Mouse (Mus musculus) heart, adult 11 months (tissue): ENCODE measurements around the gene Siglece.

Source experiments
- DNase-seq: peaks from one replicate; pipeline ENCODE4 v3.0.0; 2022

The Siglece gene

DNA sequence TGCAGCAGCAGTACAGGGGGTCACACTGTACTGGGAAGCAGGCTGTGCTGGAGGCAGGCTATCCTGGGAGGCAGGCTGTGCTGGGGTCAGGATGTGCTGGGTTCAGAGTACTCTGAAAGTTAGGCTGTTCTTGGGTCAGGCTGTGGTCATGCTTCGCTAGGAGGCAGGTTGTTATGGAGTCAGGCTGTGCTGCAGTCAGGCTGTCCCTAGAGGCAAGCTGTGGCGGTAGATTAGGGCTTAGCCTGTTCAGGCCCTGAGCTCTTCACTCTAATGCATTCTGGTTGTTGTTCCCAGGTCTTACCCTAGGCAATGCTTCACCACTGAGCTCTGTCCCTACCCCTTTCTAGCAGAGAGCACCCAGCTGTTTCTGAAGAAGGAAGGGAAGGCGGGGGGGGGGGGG is 34.9 kb downstream of the Siglece start:
- peak; percentile 51 for DNase-seq

DNA sequence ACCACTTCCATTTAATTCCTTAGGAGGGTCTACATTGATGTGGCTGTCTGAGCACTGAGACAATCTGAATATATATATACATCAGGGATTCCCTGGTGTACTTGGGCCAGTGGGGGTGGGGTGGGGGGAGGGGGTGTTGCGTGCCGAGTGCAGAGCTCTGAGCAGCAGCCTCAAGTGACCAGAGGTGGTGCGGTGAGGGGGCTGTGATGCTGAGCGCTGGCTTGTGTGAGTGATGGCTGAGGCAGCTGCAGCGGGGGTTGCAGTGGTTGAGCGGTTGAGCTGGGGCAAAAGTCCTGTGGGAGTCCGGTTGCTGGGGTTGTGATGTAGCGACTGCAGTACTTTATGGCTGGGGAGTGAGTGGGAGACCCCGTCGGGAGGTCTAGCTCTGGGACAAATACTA is 36.1 kb downstream of the Siglece start:
- peak; percentile 44 for DNase-seq

DNA sequence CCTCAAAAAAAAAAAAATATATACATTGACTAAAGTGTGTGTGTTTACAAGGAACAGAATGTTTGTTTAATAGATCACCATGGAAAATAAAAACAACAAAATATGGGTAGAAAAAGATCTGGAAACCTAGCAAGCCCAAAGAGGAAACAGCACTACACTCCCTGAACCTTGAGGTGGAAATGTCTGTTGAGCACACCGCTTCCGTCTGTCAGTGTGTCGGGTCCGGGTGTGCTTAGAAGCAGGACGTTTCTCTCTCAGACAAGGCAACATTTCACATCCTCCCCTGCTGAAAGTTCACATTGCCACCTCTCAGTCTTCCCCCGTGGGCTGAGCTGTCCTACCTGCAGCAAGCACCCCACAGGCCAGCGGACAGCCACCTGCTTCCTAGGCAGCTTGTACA is 37.0 kb downstream of the Siglece start:
- DNase-seq, result peak; percentile 41

DNA sequence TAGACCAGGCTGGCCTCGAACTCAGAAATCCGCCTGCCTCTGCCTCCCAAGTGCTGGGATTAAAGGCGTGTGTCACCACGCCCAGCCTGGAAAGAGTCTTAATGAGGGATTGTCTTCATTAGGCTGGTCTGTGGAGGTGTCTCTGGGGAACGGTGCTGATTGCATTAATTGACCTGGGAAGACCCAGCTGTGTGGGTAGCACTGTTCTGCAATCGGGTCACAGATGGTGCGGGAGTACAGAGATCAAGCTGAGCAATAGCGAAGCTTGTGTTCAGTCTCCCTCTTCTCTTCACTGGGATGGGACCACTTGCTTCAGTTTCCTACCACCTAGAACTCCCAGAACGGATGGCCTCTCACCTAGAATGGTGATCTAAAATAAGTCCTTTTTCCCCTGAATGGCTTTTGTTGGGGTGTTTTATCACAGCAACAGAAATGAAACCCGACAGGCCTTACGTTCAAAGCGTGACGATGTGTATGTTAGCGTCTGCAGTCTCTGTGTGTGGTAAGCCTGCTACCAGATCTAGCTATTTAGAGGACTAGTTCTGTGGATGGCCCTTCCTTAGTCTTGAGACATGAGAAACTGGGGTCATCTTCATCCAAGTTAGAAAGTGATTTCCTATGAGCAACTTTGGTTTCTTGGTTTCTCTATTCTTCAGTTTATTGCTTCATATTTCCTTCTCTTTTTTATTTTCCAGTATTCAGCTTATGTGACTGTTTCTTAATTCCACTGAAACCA is 46.0 kb downstream of the Siglece start:
- DNase-seq, result peak; percentile 28

DNA sequence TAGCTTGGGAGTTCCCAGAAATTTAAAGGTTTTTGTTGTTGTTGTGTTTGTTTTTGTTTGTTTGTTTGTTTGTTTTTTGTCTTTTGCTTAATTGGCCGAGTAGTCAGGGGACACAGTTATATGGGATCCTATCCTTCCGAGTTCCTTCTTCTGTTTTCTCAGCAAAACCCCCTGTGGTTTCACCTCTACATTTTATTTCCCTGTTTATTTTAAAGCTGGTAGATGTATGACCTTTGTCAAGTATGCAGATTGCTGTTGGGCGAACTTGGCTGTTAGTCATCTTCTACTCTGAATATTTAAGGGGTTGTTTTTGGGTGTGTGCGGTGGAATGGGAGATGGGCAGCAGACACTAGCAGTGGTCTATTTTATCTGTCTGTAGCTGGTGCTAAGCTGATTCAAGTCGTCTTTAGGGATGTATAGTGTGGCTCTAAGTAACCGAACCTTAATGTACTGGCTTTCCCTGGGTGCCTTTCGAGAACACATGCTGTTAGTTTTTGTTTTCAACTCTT is 51.6 kb downstream of the Siglece start:
- peak; percentile 57 for DNase-seq

DNA sequence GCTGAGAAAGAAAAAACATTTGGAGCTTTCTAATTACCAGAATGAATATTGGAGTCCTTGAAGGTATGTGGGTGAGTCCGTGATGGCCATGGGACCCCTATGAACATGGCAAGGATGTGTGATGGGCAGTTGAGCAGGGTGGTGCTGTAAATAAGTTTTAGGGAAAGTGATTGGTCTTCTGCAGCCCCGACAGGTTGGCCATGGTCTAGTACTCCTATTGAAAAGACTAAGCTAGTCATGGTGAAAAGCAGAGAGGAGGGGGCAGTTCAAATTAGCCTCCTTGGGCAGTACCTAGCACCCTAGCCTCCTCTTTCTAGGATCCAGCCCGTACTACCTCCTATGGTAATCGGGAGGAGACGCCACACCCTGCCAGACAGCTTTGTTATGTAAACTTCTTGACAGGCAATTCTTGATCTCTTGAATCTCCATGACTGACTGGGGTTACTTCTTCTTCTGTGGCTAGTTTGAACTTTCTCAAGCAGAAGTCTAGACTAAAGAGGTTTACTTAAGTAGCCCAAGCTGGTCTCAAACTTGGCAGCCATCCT is 52.1 kb downstream of the Siglece start:
- peak; percentile 82 for DNase-seq

DNA sequence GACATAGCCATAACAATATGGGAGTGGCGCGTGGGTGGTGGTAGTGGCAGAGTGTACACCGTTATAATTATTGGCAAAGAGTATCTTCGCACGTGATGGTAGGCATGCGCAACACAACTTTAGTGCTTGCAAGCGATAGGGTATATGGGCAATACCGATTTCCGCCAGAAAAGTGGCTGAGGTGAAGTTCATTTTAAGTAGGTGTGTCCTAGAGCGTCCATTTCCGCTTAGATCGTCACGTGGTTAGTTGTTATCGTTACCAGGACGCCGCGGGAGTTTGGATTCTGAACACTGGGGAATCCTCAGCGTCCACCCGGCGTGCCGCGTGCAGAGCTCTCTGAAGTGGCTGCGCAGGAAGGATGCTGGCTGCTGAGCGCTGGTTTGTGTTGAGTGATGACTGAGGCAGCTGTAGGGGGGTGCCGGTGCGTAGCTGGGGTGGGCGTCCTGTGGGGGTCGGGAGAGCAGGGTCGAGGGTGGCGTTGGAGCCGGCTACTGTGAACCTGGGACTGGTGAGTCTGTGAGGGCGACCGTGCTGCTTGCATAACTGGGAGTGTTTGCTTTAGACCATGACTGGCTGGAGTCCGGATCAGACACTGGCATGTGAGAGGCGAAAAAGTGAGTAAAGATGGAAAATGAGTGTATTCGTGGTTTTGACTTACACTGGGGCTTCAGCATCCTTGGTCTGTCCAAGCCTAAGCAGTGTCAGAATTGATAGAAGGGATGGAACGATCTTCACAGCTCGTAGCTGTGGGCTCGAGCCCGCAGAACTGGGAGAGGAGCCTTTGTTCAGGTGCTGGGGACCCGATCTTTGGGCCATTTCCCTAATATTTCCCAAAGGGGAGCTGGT is 52.8 kb downstream of the Siglece start, which contains the start of gene Zfp819:
Gene Zfp819 (plus strand): TSS at position 274 of the 847 bp plus-strand sequence.
- peak; percentile 90 for DNase-seq

DNA sequence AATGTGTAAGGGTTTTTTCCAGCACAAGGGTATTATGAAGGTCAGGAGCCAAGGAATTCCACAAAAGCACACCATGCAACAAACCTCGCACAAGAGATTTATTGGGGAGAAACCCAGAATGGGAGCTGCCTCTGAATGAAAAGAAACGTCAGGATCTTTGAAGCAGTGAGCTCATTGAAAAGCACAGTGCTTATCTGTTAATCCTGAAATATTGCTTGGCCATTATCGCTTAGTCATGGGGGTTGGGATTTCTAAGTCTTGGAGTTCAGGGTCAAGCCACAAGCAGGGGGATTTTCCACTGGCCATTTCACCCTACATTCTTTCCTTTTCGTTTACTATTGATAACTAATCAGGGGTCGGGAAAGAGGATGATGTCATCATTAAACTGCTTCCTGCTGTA is 58.1 kb downstream of the Siglece start:
- DNase-seq, result peak; percentile 16
